Mouse (Mus musculus) thymus, postnatal 10 days (tissue): ENCODE data around the gene Xrra1.
A peak's percentile ranks its signal among the peaks of the same experiment; 100 is the strongest.
"Not testable (repeated sequence)": the region's sequence is repeated elsewhere in the genome, so short reads cannot be mapped to it uniquely, and the experiment has no call there.

Experiments used
- DNase-seq, 2 experiments: peaks; one replicate each; pipeline ENCODE4 v3.0.0; 2021; ENCODE audit warnings: low spot score in 2 of 2

The Xrra1 gene

DNA sequence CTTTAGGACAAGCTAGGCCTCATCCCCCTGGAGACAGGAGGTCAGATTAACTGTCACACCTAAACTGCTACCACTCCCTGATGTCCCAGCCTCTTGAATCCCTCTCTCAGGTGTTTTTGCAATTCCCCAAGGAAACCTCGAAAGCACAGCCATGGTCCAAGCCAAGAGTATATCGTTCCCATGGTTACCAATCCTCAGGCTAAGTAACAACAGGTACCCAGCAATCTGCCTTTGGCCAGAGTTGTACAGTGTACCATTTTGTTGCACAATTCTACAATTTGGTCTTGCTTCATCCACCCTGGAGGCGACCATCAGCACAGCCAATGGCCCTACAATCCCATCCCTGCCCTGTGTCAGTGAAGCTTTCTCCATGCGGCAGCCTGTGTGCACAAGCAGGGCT, 38.0 kb downstream of the Xrra1 start:
- DNase-seq, result no peak

DNA sequence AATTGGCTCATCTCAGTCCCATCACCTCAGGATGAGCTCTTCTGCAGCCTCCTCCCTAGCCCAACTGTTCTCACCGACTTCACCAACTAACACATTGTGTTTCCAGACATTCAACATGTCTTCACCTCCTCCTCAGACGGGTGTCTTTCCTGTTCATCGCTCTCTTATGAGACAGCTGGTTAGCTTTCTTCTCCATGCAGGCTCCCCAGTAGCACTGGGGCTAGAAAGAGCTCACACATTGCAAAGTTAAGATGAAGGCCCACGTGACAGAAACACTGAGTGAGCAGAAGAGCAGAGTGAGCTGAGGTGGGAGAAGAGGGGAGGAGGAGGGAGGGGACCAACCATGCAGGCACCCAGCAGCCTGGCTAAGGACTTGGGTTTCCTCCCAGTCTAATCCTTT, 43.3 kb downstream of the Xrra1 start:
- peak; percentile 63 for DNase-seq

DNA sequence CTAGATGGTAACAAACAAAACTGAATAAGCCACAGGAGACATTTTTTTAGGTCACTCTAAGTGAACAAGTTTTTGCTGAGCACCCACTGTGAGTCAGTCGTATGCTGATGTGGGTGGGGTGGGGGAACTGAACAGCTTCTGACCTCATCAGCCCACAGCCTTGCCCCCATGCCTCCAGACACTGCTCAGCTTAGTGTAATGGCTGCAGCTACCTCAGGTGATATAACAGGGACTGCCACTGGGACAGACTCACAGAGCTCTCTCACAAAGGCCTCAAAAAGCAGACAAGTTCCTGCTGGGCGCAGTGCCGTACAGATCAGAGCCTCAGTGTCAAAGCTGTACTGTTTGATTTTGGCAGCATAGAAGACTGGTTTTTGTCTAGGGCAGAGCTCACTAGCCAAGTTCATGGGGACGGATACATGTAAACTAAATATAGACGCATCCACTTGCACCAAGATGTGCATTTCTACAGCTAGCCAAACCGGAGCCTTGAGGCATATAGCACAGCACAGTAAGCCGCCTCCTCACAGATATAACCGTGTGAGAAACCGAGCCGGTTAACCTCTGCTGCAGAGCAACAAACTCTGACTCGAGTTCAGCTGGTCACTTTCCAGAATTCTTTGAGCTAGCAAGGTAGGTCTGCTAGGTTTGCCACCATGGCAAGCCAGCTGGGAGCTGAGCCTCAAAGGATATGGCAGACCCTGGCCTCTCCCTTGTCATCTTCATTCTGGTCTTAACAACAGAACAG, 44.2 kb downstream of the Xrra1 start:
- no peak for DNase-seq

DNA sequence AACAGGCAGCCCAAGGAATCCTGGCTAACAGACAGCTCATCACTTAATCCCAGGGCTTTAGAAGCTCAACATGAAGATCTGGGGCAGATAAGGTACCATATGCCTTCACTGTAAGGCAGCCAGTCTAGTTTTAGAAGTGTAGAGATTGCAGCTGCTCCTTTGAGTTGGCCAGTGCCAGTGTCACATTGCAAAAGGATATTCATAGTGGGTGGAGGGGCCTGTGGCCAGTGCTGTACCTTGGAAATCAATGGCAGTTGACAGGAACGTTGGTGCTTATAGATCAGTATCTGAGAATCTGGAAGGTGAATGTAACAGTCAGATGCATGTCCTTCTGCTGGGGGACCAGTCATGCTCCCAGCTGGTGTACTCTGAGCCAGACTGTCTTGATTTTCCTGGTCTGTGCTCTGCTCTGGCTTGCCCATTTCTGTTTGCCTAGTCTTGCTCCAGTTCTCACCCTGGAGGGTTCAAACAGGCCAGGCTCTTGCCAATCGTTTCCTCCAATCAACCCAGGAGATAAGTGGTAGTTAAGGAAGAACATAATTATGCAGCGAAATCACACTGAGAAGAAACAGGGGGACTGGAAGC, 45.6 kb downstream of the Xrra1 start:
- DNase-seq, result no peak

DNA sequence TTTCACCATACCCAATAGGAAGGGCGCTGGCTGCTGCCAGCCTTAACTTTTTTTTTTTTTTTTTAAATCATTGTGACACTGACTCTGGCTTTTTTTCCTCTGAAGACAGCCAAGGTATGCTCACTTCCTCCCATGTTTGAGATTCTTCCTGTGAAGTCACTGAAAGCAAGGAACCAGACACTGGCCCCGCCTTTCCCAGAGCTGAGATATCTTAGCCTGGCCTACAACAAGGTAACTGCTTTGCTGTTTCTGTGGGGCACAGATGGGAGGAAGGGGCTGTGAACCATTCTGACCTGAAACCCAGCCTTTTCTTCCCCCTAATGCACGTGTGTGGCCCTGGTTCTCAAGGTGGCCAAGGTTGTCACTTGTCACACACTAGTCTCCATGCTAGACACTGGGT, 47.4 kb downstream of the Xrra1 start:
- no peak for DNase-seq

DNA sequence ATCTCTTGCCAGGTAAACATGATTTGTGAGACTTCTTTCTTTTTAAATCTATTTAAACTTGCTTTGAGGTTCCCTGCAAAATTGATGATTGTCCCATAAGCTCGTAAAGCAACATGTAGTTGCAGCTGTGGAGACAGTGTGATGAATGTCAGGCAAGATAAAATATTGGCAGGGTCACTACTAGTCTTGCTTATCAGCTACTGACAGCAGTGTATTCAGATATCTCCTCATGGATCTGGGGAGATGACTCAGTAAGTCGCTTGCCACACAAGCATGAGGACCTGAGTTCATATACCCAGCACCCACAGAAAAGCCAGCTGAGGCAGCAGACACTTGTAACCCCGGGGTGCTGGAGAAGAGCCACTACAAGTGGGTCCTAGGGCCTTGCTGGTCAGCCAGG, 48.5 kb downstream of the Xrra1 start:
- no peak for DNase-seq

DNA sequence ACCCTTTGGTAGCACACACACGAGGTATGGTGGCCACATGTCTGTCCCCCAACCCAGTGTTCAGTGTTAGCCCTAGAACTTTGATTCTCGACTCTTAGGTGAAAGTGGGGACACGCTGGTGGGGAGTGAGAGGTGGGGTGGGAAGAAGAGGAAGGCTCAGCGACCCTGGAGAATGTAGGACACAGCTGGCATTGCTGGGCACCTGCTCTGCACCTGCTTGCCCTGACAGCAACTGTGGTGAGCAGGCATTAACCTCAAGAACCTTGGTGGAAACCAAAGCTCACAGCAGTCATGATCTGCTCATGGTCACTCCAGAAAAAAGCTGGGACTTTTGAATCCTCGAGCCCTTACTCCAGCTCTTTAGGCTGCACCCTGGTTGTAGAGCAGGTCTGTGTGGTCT, 52.1 kb downstream of the Xrra1 start:
- peak; percentile 74 to 85 for DNase-seq

DNA sequence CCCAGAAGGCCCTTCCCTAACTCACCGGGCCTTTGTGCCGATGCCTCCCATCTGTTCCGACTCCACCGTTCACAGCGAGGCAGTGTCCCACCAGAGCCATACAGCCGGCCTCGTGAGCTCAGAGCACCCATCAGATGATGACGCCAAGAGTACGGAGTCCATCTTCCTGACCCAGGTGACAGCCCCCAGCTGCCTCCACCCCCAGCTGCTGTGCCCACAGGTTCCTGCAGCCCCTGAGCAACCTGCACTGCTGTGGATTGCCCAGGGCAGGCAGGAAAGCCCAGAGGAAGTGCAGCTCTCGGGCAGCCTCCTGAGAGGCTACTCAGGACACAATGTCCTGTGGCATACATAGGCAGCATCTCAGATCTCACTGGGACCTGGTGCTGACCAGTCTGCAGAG, 55.4 kb downstream of the Xrra1 start:
- DNase-seq, result no peak

DNA sequence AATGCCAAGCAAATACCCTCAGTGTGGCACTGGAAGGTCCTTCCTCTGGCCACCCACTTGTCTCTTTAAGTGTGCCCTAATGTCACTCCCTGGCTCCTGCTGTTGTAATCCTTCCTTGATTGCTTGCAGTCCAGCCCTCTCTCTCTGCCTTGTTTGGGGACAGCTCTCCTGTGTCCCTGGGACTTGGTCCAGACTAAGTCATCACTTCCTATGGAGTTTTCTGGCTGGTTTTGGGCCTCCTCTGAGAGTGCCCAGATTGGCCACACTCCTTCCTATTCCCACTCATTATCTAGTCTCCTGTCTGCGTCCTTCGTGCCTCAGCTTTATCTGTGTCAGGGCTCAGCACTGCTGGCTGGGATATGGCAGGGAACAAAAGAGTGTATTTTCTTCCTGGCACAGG, 56.6 kb downstream of the Xrra1 start:
- no peak for DNase-seq

DNA sequence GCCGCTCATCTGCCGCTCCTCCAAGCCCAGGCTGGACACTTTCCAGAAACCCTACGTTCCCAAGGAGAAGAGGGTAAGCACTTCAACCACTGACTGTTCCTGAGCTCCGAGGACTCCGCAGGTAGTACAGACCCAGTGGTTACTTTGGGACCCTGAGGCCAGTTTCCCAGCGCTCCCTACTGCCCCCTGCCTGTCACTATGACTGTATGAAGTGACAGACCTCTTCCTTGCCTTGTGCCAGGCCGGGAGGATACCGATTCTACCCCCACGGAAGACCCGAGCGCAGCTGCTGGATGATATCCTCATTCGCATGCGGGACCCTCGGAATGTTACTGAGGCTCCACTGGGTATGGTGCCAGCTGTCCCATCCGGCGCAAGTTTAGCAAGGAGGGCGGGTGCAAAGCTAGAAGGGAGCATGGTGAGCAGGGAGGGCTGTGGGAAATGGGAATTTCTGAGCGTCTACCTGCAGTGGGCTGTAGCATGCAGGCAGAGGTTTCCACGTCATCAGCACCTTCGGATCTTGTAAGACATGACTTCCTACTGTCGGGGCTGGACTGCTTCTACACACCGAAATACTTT, 57.9 kb downstream of the Xrra1 start:
- DNase-seq, result peak; percentile 84 to 91

DNA sequence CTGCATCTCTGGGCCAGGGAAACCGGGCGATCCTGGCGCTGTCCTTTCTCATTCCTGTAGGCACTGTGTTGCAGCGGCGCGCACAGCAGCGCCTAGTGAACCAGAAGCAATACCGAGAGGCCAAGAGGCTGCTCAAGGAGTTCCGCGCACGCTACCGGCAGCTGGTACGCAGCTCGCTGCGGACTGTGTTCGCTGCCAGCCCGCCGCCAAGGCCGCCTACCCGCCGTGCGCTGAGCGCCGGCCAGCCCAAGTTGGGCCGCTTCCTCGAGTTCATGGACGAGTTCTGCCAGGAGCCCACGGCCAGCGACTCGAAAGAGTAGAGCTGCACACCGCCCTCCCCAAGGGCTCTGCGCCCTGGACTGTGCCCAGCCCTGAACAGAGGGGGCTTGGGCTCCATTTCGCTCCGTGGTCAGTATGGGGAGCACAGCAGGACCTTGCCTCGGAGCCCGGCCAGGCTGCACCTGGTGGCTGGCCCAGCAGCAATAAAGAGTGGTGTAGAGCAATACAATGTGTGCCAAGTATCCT, 58.5 kb downstream of the Xrra1 start:
- DNase-seq, result peak in 1 of 2 experiments; percentile 47

DNA sequence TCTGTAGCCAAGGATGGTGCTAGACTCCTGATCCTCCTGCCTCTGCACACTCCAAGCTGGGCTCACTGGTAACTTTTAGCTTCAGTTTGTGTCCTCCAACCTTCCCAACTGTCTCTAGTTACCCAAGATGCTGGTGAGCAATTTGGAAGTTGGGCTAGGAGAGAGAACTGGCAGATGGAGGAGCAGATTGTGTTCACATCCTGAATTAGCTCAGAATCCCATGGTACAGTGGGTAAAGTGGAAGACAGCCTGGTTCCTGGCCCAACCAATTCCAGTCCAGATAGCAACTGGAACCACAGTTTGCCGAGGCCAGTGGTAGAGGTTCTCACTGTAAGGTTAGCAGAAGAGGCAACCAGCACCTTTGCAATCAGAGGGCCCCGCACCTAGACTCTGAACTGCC, 60.2 kb downstream of the Xrra1 start:
- no peak for DNase-seq

DNA sequence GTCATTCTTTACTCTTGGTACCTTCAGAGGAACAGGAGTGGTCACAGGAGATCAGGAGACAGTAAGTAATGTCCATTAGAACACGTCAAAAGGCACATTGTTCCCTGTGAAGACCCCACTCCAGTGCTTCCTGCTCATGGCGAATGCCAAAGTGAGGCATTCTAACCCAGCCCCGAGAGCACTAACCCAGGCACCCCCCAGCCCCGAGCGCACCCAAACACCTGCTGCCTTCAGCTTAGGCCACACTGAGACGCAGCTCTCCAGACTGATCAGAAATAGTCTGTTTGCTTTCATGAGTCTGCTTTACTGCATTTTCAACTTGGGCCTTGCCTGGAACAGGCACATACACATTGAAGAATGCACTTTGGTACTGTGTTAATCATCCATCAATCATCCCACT, 61.1 kb downstream of the Xrra1 start:
- peak; percentile 69 to 70 for DNase-seq

DNA sequence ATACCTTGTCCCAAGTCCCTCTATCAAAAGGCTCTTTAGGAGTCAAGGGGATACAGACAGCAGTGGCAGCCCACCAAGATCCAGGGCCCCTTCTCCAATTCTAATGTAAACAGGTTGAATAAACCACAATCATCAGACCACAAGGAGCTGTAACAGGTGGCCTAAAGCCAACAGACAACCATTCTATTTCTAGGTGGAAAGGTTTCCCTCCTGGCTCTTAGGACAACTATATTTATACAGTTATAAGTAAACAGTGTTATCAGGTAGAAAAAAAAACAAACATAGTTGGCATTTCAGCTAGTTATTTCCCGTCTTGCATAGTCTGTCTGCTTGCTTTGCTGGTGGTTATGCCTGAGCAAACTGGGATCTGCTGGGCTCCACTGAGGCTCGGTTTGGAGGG, 61.5 kb downstream of the Xrra1 start:
- DNase-seq, result no peak

DNA sequence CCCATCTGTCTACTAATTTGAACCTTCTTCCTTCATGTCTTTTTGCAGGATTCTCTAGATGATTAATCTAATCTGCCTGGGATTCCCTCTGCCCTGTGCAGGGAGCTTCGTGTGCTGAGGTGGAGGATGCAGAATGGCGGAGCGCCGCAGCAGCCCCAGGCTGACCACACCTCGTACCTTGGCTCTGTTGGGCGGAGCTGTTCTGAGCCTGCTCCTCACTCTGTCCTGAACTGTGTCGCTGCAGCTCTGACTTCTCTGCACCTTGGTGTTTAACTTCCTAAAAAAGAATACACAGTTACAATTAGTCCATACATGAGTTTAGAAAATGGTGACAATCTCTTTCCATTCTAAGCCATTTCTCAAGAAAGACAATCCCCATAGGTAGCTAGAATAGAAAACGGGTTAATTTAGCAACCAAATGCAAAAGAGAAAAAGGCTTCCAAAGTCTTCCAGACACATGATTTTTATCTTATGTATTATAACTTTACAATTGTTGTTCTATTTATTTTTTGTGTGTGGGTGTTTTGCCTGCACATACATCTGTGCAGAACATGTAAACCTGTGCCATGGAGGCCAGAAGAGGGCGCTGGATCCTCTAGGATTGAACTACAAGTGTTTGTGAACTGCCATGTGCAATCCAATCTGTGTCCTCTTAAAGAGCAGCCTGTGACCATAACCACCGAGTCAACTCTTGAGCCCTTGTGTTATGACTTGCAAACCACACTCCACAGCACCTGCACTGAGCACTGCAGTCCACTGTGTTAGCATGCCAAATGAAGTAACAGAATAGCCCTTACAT, 68.2 kb downstream of the Xrra1 start:
- peak; percentile 59 to 79 for DNase-seq

DNA sequence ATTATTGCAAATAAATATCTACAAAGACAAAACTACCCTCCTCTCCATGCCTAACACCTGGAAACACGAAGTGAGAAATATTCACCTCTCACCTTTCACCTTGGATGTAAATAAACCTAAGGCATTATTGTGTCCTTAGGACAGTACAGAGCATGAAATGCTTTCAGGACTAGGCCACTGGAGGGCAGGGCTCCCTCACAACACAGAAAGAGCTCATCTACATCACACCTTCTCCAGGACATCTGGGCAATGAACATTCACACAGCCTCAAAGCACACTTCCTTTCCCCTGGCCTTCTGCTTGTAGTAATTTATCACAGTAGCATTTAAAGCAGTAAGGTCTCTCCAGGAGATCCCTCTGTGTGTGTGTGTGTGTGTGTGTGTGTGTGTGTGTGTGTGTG, 76.8 kb downstream of the Xrra1 start:
- no peak for DNase-seq

DNA sequence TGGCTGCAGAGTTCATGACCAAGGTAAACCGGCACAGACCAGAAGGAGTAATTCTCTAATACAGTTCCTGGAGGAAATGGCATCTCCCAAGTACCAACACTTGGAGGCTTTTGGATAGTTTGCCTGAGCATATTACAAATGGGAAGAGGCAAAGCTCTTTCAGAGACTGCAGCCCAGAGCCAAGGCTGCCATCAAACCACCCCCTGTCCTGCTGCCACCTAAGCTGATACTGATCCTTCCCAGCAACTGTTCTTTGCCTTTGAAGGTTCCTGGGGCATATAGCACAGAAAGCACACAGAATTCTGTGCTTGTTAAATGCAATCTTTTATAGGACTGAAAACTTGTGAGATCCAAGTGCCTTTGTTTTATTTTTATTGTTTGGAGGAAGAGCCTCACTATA, 81.8 kb downstream of the Xrra1 start:
- DNase-seq, result no peak

DNA sequence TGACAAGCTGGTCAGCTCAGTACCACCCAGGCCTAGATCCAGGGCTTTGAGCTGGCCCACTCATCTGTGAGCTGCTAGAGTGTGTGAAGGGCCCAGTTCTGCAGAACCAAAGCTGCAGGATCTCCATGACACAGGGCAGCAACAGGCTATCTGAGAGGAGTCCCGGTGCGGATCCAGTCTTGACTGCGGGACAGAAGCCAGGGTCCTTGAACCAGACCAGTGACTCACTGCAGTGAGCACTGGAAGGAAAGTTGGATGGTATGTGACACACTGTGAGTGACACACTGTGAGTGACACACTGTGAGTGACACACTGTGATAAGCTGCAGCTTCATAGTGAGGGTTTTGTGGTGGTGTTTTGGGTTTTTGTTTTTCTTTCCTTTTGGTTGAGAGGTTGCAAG, 85.6 kb downstream of the Xrra1 start:
- no peak for DNase-seq

DNA sequence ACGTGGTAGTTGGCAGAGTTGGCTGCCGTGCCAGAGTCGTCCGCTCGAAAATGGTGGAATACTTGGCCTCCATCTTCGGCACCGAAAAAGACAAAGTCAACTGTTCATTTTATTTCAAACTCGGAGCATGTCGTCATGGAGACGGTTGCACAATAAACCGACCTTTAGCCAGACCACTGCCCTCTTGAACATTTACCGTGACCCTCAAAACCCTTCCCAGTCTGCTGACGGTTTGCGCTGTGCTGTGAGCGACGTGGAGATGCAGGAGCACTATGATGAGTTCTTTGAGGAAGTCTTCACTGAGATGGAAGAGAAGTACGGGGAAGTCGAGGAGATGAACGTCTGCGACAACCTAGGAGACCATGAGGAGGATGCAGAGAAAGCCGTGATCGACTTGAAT, 86.1 kb downstream of the Xrra1 start:
- DNase-seq, result not testable (repeated sequence)

DNA sequence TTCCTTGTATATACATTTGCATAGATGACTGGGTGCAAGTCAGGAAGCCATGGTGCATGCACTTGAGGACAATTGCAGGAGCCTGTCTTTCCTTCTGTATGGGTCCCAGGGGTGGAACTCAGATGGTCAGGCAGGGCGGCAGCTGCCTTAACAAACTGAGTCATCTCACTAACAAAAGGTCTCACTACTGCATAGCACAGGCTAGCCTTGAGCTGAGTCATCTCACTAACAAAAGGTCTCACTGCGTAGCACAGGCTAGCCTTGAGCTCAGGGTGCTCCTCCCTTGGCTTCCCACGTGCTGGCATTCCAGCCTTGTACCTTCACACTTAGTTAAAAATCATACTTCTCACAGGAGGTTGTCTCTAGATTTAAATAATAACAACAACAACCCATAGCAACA, 87.0 kb downstream of the Xrra1 start:
- DNase-seq, result no peak

DNA sequence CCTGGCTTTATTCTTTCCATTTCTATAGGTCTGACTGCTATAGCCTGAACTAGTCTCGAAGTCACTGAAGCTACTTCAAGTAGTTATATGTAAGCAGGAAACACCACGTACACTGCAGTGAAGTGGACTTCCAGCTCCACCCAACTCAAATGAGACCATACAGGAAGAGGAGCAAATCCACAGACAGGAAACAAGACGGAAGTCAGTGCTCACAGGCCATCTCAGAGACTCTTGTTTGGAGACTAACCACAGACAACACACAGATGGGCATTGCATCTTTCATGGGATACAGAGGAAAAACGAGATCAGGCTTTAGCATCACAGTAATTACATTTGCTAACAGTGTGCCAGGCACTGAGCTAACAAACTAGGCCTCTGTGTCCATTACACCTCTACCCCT, 87.4 kb downstream of the Xrra1 start:
- no peak for DNase-seq

DNA sequence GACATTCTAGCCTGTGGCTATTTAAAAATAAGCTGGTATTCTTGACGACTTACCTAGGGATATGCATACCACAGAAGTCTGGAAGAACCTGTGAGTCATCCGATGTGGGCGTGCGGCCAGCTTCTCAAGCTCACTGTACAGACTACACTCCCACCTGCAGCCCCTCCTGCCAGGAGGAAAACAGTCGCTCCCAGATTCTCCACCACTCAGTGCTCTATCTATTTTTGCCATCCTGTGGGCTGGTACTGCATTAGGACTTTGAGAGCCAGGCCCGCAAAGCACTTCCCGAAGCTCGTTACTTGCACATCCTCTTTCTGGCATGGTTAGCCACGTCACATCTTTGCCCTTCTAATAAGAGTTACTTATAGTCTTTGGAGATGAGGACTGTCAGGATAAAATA, 88.4 kb downstream of the Xrra1 start:
- no peak for DNase-seq
